Mouse (Mus musculus) urinary bladder, postnatal 25 days (tissue): Measurements from ENCODE around the gene Rnf220.

ENCODE experiments used
- DNase-seq: peaks from one replicate; pipeline ENCODE4 v3.0.0; 2022; ENCODE audit warnings: low spot score

Gene Rnf220

DNA sequence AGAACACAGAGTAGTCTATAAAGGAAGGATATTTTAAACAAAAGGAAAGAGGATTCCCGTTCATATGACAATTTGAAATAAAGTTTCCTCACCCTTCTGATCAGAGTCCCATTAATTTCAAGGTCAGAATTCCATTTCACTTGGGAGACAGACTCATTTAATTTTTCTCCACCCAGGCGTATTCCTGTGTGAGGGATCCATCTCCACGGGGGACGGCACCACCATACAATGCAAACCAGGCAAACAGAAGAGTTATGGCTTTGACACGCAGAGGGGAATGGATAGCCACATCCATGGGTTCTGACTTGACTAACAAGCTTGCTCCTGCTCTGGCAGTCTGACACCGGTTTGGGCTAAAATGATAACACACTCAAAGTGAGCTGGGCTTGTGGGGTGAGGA, 9.4 kb downstream of the Rnf220 start:
- no peak for DNase-seq

- no peak for DNase-seq
Measured at GRCm38 (mm10) chr4:117486188-117486587, 10.7 kb downstream of the Rnf220 start.

GRCm38 (mm10) chr4:117485045-117485780, 11.6 kb downstream of the Rnf220 start:
- DNase-seq, result no peak

GRCm38 (mm10) chr4:117484256-117485044, 12.4 kb downstream of the Rnf220 start:
- peak; percentile 7 for DNase-seq

DNA sequence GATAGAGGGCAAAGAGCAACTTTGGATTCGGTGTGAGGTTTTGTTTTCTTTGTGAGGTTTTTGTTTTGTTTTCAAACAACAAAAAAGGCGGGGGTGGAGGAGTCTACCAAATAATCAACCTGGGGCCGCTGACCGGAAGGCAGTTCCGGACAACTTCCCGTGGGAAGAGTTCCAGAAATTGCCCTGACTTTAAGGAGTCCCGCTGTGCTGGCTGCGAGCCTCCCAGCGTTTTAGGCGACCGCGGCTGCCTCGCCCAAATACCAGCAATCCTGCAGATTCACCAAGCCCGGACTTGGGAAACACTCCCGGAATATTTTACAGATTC, 13.0 kb downstream of the Rnf220 start:
- peak; percentile 11 for DNase-seq

GRCm38 (mm10) chr4:117482103-117482502, 14.7 kb downstream of the Rnf220 start:
- no peak for DNase-seq

GRCm38 (mm10) chr4:117480611-117481445, 16.0 kb downstream of the Rnf220 start:
- DNase-seq, result no peak

DNA sequence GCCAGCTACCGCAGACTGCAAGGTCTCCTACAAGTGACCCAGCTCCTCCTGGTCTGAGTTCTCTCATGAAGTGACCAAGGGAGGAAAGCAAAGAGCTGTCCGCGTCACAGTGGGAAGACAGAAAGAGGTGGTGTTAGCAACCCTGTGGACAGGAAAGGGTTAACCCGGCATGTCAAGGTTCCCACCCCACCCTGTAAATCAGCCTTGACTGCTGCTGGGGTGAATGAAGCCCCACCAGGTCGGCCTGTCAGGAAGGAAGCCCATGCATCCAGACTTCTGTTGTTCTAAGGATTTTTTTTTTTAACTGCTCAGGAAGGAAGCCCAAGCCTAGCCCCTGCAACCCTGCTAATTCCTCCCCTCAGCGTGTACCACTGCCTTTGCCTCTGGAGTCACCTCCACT, 16.9 kb downstream of the Rnf220 start:
- no peak for DNase-seq

- DNase-seq, result no peak
Measured at GRCm38 (mm10) chr4:117478101-117478673, 18.7 kb downstream of the Rnf220 start.

- DNase-seq, result no peak
Measured at GRCm38 (mm10) chr4:117477401-117477800, 19.5 kb downstream of the Rnf220 start.

DNA sequence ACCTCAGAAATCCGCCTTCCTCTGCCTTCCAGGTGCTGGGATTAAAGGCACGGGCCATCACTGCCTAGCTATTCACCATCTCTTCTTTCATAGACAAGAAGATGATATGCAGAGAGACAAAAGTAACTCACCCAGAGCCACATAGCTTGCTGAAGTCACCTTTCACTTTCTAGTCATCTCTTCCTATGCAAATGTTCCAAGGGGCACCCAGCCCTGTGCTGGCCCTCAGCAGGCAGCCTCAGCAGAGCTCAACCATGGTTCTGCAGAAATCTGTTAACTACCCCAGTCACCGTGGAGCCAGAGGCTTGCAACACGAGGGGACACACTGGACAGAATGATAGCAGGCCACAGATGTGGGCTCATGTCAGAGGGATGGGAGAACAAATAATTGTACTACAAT, 20.1 kb downstream of the Rnf220 start:
- DNase-seq, result no peak

DNA sequence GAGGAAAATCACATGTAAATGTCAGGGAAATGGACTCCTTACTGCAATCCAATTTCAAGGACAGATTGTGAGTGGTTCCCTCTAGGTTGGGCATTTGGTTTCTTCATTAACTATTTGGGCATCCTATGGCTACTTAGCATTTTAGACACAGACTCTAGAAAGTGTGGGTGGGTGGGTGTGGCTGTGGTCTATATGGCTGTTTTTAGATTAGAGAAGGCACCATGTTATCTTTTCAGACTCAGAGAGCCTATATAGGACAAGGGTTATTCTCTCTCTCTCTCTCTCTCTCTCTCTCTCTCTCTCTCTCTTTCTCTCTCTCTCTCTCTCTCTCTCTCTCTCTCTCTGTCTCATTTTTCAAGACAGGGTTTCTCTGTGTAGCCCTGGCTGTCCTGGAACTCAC, 20.5 kb downstream of the Rnf220 start:
- no peak for DNase-seq

DNA sequence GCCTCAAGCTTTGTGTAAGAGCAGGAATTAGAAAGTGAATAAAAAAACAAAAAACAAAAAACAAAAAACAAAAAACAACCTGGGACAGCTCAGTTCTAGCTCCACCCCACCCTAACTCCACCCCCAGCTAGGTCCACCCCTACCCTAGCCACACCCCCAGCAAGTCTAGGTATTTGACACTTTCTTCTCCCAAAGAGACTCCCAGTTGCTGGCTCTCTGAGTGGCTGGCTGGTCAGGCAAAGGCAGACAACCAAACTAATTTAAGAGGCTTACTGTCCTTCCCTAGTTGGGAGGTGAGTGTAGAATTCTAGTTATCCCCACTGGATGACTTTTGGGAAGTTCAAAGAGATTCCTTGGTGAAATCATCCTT, 22.9 kb downstream of the Rnf220 start:
- DNase-seq, result no peak

DNA sequence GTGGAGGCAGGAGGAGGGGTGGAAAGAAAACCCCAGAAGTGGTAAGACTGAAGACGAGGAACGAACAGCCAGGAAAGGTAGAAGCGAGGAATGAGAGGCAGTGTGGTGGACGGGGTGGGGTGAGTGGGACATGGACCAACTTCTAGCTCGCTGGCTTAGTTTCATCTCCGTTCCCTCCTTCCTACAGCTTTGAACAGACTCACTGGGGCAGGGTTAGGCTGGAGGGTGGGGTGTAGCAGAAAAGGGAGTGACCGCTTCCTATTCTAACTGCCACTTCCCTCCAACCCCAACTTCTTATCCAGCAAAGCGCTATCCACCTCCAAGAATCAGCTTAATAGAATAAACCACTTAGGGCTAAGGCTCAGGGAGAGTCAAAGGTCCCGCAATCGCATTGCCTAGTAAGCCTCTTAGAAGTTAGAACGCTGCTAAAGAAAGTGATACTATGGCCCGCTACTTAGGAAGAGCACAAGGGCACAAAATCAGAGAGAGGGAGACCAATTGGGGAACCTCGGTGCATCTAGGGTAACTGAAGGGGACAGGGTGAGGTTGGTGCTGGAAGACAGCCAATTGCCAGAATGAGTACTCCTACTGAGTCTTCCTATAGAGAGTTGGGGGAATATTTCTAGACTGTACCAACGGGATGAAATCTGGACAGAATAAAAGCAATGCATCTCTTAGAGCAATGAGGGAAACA, 23.4 kb downstream of the Rnf220 start:
- no peak for DNase-seq

DNA sequence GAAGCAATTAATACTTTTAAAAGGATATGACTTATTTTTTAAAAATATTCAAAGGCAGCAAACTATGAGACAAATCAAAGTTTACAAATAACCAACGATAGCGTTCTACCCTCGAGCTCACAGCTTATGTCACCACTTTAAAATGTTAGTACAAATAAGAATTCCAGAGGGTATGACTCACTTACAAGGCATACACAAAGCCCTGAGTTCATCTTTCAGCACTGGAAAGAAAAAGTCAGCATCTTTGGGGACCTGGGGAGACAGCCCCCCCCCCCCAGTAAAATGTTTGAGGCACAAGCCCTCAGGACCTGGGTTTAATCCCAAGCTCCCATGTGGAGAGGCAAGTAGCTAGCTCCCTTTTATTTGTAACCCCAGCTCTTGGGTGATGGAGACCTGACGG, 27.4 kb downstream of the Rnf220 start:
- no peak for DNase-seq

DNA sequence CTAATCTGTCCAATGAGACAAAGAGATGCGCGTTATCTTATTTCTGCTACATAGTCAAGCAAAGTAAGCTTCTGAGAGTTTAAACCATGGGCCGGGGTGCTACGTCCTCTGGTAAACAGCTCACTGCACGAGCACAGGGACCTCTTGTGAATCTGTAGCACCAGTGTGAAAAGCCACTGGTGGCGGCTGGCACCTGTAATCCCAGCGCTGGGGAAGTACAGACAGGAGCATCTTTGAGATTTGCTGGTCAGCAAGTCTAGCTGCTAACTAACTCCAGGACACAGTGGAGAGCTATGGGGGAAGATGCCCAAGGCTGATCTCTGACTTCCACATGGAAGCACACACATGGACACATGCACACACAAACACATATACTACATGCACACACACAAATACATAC, 28.9 kb downstream of the Rnf220 start:
- no peak for DNase-seq

GRCm38 (mm10) chr4:117449151-117449550, 47.7 kb downstream of the Rnf220 start:
- DNase-seq, result no peak

DNA sequence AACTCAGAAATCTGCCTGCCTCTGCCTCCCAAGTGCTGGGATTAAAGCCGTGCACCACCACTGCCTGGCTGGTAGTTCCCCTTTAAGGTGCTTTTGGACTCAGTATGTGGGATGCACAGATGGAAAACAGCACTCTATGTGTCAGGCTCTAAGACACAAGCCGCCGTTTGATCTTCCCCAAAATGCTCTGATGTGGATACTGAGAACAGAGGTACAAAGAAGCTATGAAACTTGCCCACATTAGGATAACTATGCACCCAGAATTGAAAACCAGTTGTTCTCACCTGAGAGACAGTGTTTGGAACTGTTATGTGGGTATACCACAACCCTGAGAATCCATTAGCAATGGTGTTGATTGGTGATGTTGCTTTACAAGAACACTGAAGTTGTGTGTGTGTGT, 48.9 kb downstream of the Rnf220 start:
- DNase-seq, result no peak

- no peak for DNase-seq
Measured at GRCm38 (mm10) chr4:117445516-117446207, 51.2 kb downstream of the Rnf220 start.

GRCm38 (mm10) chr4:117438919-117439318, 57.9 kb downstream of the Rnf220 start:
- DNase-seq, result no peak

GRCm38 (mm10) chr4:117438064-117438463, 58.8 kb downstream of the Rnf220 start:
- no peak for DNase-seq
